Mouse (Mus musculus): ENCODE measurements at regions not wholly inside any gene's neighbourhood (a gene's known extent, or its start where the extent isn't known, plus 50 kb on each side); places are given as distances from the start of the nearest gene placed in this dataset.

DNA sequence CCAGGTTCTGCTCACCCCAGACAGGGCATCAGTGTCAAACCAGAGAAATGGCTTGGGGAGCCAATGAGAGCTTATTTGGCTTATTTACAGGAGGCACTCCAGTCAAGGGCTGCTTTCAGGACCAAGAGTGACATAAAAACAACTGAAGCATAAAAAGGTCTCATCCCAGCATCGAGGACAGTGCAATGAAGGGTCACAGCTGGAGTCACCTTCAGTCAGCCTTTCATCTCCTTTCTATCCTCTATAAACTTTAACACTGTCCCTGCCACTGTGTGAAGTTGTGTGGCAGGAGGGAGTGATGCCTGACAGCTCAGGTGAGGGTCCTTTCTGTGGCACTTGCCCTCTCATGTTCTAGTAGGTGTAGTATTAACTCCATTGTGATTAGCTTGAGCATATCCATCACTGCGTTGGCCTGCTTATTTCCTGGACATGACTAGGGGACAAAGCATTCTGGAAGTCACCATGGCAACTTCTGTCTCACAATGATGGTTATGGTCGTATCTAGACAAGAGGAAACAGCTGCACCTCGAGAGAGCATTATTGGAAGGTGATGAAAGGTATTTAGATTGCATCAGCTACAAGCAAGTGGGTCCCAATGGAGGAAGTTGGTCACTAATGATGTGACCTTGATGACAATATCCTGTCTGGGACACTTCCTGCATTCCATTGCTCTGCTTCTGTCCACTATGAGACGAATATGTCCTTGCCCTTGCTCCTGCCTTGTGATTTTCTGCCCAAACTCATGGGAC is 87.8 kb upstream of the Enpp6 start:
- no peak for DNase-seq (ENCODE audit: low spot score in 2 of 2)
- intact Hi-C loops (cut with DNase I) = no loop called here

DNA sequence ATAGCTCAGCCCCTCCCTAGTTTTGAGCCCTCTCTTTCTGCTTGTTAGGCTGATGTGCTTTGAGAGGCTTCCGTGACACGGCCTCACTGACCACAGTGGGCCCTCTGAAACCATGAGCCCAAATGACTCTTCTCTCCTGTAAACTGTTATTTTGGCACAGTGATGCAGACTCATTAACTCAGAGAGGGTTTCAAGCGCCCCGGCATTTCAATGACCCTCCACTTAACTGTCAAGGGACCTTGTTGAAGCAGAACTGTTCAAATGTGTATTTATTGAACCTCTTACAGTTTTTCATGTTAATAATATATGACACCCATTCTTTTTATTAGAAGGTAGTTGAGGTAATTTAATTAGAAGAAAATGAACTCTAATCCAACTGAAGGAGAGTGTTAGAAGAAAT is 85.9 kb upstream of the Enpp6 start:
- intact Hi-C loops (cut with DNase I) = no loop called here
- DNase-seq (ENCODE audit: low spot score in 2 of 2) = no peak

DNA sequence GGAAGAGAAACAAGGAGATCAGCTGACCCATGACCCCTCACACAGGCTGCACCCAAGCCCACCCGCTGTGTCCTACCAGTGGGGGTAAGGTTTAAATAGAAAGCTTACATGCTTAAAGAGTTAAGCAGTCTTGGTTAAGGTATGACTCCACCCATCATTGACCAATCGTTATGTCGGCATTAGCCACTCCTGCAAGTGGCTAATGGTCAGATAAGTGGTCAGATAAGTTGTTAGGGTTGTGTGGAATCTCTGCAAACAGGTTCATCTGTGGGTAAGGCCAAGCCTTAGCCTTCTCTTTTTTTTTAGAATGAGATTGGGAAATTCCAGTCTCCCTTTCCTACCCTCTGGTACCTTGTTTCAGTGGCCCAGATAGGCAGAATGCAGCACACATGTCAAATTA is 82.0 kb upstream of the Enpp6 start:
- no peak for DNase-seq (ENCODE audit: low spot score in 2 of 2)
- intact Hi-C loops (cut with DNase I) = no loop called here

DNA sequence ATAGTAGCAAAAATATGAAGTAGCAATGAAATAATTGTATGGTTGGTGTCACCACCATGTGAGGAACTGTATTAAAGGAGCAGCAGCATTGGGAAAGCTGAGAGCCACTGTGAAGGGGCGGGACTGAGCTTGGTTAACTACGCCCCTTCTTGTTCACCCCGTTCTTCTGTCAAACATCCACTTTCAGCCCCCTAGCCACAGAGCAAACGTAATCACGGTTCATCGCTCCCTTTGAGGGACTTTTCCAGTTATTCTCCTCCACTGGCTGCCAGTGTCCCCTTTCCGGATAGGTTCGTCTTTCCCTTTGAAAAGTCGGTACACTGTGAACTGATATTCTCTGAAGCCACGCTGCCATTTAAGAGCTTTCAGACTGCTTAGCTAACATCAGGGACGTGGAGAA is 79.3 kb upstream of the Enpp6 start:
- DNase-seq (ENCODE audit: low spot score in 2 of 2) = no peak
- intact Hi-C loops (cut with DNase I) = no loop called here

DNA sequence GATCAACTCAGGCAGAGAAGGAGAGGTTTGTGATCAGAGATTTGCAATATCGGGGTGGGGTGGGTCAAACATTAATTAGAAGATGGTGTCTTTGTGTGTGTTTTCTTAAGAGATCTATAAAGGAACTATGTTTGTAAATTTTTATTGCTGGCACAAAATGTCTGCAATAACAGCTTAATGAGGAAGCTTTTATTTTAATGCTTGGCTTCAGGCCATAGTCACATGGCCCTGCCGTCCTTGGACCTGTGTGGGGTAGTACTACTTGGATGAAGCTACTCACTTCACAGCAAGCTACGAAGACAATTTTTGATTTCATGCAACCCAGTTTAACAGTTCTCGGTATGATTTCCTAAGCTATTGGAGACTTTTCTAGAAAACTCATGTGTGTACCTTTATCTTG is 78.5 kb upstream of the Enpp6 start:
- no peak for DNase-seq (ENCODE audit: low spot score in 2 of 2)
- intact Hi-C loops (cut with DNase I) = no loop called here

DNA sequence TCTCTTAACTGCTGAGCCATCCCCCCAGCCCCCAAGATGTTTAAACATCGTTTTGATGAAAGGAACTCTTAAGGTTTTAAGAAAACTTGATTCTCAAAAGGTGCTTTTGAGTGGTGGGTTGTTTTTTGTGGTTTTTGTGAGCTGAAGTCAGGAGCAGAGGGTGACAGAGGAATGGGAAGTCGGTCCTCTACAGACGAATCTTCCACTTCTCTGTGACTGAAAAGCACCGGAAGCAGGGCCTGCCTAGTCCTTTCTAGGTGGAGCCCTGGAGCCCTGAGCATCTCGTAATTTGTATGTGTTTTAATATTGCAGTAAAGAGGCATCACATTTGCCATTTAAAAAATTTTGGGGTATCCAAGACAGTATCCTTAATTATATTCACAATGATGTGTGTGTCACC is 72.7 kb upstream of the Enpp6 start:
- no peak for DNase-seq (ENCODE audit: low spot score in 2 of 2)
- intact Hi-C loops (cut with DNase I) = no loop called here

DNA sequence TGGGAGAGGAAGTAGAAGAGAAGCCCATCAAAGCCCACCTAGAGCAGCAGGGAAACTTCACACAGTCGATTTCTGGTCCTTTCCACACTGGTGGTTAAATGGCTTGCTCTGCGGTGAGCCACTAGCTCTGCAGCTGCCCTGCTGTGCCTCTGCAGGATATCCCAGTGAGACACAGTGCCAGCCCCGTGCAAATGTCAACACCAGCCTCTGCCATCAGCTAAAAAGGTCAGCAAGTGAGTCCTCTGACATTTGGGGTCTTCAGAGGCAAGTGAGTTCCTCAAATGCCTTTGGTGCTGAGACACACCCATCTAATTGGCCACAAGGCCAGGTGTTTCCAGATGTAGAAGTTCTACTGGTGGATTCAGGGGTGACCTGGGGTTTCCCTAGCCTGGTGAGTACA is 66.6 kb upstream of the Enpp6 start:
- intact Hi-C loops (cut with DNase I) = no loop called here
- DNase-seq (ENCODE audit: low spot score in 2 of 2) = no peak

DNA sequence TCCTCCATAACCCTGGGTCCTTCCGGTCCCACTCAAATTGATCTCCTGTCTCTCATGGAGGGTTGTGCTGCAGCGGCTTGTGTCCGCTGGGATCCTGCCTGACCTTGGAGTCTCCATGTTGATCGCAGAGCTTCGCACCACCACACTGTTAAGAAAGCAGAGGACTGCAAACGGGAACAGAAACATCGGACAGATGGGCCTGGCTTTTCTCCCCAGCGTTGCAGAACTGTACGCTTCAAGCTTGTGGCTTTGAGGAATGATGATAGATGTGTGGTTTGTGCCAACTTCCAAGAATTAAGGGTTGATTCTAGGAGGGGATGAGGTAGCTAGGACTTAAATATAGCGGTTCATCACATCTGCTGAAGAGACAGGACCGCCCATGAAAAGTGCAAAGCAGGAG is 65.6 kb upstream of the Enpp6 start:
- intact Hi-C loops (cut with DNase I) = no loop called here
- DNase-seq (ENCODE audit: low spot score in 2 of 2) = no peak

DNA sequence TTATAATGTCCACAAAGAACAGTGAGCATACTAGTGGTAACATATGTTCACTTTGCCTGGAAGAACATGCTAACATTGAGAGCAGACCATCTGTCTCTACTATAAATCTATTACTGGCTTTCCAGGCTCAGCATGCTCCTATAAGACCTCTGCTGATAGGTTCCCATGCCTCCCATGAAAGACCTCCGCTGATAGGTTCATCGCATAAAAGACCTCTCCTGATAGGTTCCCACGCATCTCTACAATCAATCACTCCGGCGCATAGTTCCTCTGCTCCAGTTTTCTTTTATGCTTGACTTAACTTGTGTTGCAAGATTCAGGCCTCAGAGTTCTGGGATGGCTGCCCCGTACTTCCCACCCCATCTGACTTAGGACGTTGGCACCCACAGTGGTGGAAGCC is 65.1 kb upstream of the Enpp6 start:
- DNase-seq (ENCODE audit: low spot score in 2 of 2) = no peak
- intact Hi-C loops (cut with DNase I) = no loop called here

DNA sequence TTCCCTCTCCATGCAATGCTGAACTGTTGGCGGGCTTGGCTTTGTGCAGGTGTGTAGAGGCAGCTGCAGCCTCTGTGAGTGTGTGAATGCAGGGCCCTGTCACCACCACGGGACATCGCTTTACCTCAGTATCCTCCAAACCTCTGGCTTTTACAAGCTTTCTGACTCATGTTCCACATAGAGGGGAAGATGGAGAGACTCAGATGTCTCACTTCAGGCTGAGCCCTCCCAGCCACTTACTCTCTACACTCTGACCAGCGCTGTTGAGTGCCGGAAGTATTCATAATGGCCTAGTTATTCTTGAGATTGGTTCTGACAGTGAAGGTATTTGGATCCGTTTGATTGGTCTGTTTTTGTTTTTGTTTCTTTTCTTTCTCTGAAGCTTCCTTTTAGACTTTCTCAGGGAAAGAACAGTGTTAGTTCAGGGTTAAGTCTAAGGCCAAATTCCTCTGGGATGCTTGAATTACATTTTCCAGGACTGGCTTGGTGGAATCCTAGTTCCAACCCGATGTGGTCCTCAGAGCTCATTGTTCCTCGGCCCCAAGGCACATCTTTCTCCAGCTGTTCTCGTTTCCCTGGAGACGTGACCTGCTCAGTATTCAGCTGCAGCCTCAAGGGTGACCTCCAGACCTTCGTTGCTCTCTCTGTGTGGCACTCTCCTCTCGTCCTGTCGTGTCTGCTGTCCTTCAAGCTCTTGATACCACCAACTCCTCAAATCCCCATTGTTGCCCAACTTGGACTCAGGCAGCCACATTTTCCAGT is 61.7 kb upstream of the Enpp6 start:
- intact Hi-C loops (cut with DNase I) = no loop called here
- DNase-seq (ENCODE audit: low spot score in 2 of 2) = no peak

DNA sequence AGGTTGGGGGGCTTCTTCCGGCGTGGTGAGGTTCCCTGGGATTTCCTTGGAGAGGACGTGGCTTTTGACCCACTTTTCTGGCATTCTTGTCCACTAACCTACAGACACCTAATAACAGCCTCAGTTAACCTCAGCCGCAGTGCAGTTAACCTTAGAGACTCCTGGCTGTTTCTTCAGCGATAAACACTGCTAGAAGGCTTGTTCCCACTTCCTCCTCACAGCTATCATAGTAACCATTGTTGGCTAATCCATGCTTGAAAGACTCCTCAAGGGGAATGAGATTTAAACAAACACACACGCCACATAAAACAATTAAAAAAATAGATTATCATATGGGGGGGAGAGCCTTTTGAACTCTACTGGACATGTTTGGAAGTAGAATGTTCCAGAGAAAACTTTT is 58.0 kb upstream of the Enpp6 start:
- DNase-seq (ENCODE audit: low spot score in 2 of 2) = no peak
- intact Hi-C loops (cut with DNase I) = loop anchor here (1.0 kb wide), 1 partner anchor 127 kb away; no protein-coding TSS in a partner anchor

DNA sequence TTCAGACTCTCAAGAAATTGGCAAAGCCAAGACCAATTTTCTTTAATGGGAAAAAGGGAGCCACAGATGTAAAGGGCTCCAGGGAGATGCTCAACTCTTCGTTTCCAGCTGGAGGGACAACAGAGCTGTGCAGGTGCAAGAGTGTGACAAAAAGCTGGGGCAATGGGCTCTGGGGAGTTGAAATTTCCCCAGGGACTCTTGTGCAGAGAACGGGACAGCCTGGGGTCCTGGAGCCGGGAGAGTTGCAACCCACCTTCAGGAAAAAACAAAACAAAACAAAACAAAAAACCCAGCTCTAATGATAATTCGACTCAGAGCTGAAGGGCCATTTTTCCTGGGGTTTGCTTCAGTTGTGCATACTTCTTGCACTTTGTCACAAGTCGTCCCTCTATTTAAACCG is 57.0 kb upstream of the Enpp6 start:
- intact Hi-C loops (cut with DNase I) = loop anchor here (1.0 to 10.0 kb wide), 2 partner anchors 85 to 128 kb away; no protein-coding TSS in a partner anchor
- no peak for DNase-seq (ENCODE audit: low spot score in 2 of 2)

DNA sequence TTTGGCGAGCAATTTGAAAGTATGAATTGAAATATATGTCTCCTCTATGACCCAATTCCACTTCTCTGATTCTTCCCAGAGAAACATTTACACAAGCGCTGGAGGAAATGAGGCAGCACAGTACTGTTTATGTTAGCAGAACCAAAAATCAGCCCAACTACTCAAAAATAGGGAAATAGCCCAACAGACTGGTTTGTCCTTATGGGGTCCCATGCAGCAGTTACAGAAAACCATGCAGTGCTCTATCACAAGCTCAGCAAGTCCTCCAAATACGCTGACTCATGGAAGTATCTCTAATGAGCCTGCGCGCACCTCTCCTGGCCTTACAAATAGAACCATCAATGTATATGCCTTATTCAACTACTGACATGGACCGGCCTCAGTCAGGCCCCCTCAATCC is 55.4 kb upstream of the Enpp6 start:
- intact Hi-C loops (cut with DNase I) = loop anchor here (10.0 kb wide), 1 partner anchor 86 kb away; no protein-coding TSS in a partner anchor

DNA sequence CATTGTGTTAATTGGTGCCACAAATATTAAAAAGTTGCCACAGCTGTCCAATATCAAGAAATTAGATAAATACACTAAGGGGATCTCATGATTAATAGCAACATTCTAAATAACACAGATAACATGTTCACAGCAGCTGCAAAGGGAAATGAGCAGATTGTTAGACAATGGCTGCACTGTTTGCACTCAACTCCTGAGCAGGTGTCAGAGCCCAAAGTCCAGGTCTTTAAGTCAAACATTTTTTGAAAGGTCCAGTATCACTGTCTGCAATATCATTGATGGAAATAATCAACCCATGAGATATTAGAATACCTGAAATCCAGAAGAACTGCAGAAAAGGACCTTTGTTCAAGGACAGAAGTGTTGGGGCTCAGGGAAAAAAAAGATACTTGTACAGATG is 53.4 kb upstream of the Enpp6 start:
- intact Hi-C loops (cut with DNase I) = loop anchor here (10.0 kb wide), 1 partner anchor 88 kb away; no protein-coding TSS in a partner anchor
- no peak for DNase-seq (ENCODE audit: low spot score in 2 of 2)

More for the DNA sequence above, 55.4 kb upstream of the Enpp6 start:
- DNase-seq (ENCODE audit: low spot score in 2 of 2) = no peak

DNA sequence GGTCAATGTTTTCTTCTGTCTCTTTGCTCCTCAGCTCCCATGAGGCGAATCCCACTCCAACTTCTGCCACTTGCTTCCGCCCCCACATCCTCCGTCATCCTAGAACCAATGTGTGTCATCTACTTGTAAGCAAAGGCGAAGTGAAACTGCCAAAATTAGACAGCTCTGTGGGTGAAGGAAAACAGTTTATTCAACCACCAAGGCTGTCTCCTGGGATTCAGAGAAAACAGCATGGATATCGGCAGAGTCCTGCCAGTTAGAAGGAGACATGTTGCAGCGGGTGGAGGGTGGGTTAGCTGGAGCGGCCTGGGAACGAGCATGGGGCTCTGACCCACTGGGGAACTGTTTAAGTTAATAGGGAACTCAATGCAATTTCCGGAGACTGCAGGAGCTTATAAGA is 52.4 kb upstream of the Enpp6 start:
- DNase-seq (ENCODE audit: low spot score in 2 of 2) = peak; percentile 69 to 95
- intact Hi-C loops (cut with DNase I) = loop anchor here (2.0 to 10.0 kb wide), 2 partner anchors 89 to 121 kb away; no protein-coding TSS in a partner anchor

DNA sequence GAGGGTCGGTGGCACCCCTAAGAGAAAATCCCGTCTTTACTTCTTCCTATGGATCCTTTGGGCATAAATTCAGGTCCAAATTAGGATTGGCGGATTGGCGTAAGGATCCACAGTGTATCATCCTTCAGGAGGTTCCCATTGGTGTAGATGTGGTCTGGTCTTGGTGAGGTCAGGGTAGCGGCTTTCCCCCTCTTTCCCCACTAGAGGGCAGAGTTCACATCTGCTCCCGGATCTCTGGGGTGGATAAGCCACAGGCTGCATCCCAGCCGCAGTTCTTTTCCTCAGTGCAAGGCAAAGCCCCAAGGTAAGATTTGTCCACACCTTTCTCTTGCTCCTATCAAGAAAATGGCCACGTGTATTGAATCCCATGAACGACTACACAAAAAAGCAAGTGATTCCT is 51.8 kb upstream of the Enpp6 start:
- DNase-seq (ENCODE audit: low spot score in 2 of 2) = peak; percentile 55 to 60
- intact Hi-C loops (cut with DNase I) = loop anchor here (2.0 to 10.0 kb wide), 4 partner anchors 90 to 368 kb away; no protein-coding TSS in a partner anchor

DNA sequence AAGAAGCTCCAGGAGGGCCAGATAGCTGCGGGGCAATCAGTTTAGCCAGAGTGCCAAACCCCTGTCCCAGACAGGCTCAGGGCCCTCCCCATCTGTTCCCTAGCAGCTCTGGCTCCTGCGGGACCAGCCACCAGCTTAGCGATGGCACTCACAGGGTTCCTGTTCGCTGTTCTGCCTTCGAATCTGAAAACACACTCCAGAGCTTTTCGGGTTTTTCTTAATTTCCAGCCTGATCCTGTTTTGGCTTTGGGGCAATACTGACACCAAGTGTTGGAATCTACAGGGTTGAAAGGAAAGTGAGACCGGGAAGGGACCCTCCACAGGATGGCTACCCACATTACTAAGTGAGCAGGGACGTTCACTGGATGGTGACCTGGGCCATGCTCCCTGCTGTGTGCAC is 50.6 kb upstream of the Enpp6 start:
- intact Hi-C loops (cut with DNase I) = loop anchor here (5.0 to 10.0 kb wide), 3 partner anchors 91 to 369 kb away; no protein-coding TSS in a partner anchor

More for the DNA sequence above, 50.6 kb upstream of the Enpp6 start:
- DNase-seq (ENCODE audit: low spot score in 2 of 2) = peak; percentile 32 to 39

Measured in left cerebral cortex, postnatal 25 days (tissue).